Mouse (Mus musculus): ENCODE data around the gene Gm21915.

Gm21915 gene

DNA sequence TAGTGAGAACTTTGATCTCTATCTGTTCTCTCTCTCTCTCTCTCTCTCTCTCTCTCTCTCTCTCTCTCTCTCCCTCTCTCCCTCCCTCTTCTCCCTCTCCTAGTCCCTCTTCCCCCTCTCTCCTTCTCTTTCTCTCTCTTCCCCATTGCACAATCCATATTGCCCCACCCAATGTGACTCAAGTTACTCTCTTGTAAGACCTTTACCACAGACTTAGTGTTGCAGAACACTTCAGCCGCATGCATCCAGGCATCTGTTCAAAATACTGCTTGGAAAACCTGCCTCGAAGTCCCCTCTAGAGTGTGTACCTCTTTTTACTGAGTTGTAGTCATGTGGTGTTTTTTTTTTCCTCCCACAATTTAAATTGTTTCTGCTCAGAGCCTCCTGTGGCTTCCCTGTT is 29.1 kb upstream of the Gm21915 start:
- H3K36me3 ChIP-seq (ENCODE audit: control insufficient read depth, insufficient read depth, low read length, poor library complexity, severe bottlenecking): no peaks in the 10 kb centered on the region
- no peak for DNase-seq (ENCODE audit: low read depth, low spot score)
- no peaks in the 10 kb centered on the region for H3K27me3 ChIP-seq (ENCODE audit: control insufficient read depth, insufficient read depth, low read length, poor library complexity, severe bottlenecking)

DNA sequence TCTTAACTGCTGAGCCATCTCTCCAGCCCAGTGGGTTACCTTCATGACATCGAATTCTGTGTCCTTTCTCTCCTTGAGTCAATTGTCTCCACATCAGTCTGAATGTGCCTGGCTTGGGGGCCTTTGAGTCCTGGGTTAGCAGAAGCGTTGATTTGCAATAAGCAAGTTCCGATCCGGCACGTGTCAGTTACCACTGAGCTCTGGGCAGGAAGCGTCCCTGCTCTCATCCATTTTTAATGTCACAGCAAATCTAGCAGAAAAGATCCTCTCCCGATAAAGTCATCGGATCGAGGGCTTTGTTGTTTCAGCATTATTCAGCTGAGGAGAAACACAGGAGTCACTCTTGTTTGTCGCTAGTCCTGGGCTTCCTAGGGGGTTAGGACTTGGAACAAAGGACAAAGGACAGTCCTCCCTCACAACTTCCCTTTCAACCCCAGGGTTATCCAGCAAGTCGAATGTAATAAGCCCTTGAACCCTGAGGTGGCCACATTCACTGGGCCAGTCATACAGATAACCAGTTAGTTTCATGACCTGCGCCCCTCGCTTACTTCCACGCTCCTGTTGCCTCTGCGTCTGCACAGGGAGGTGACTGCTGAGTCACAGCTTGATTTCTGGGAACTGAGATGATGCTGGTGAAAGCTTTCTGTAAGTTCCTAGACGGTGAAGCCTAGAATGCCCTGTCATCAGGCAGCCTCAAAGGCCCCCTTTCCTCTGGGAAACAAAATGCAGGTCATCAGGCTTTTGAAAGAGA is 27.8 kb upstream of the Gm21915 start:
- no peak for DNase-seq (ENCODE audit: low read depth, low spot score)
- H3K27me3 ChIP-seq (ENCODE audit: control insufficient read depth, insufficient read depth, low read length, poor library complexity, severe bottlenecking): no peaks in the 10 kb centered on the region
- H3K36me3 ChIP-seq (ENCODE audit: control insufficient read depth, insufficient read depth, low read length, poor library complexity, severe bottlenecking): no peaks in the 10 kb centered on the region

DNA sequence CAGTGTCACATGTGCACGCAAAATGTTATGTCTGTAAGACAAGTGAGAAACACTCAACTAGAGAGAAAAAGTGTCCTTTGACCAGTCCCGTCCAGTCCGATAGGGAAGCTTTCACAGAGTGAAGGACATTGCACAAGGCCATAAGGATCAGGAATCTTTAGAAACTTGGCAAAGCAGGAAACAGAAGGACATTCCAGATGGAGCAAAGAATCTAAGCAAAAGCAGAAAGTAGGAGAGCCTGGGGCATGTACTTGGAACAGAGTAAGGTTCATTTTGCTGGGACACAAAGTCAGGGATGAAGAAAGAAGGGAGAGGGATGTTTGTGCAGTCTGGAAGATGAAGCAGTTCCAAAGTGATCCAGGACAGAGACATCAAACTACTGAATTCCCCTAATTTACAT is 21.0 kb upstream of the Gm21915 start:
- H3K27me3 ChIP-seq (ENCODE audit: control insufficient read depth, insufficient read depth, low read length, poor library complexity, severe bottlenecking): no peaks in the 10 kb centered on the region
- DNase-seq (ENCODE audit: low read depth, low spot score): no peak
- no peaks in the 10 kb centered on the region for H3K36me3 ChIP-seq (ENCODE audit: control insufficient read depth, insufficient read depth, low read length, poor library complexity, severe bottlenecking)

DNA sequence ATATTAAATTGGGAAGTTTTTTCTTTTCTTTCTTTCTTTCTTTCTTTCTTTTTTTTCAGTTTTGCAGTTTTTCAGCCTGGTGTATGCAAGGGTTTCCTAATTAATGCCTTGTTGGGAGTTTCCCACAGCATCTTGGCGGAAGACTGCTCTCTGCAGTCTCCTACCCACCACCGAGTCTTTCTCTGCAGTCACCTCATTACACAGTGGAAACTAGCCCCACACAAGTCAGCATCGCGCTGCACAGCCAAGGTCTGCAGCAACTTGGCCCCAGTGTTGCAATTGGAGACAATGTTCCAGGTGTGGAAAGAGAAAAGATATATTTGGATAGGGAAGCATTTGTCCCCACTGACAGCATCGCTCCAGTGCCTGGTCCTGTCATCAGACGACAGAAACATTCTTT is 20.4 kb upstream of the Gm21915 start:
- H3K36me3 ChIP-seq (ENCODE audit: control insufficient read depth, insufficient read depth, low read length, poor library complexity, severe bottlenecking): no peaks in the 10 kb centered on the region
- no peaks in the 10 kb centered on the region for H3K27me3 ChIP-seq (ENCODE audit: control insufficient read depth, insufficient read depth, low read length, poor library complexity, severe bottlenecking)
- no peak for DNase-seq (ENCODE audit: low read depth, low spot score)

DNA sequence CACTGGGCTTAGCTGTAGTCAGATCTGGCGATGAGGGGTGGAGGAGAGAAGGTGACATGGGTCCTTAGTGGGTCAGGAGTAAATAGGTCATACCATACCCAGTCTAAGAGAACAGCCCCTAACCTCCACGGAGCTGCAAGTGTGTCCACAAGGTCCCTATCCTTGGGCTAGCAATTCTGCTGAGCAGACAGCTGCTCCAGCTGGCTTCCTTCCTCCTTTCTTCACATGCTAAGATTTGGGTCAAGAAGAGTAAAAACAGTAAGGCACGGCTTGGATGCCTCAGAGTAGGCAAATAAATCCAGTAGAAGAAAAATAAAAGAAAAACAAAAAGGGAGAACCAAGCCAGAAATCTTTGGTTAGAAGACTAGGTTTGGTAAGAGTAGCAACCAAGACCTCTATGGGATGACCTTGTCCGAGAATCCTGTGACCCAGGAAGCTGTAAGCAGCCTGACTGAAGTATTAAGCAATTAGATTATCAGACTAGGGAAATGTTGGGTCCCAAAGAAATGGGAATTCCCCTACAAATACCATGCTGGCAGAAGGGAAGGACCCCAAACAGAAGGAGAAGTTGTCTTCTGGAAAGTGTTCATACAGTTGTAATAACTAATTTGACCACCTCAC is 19.1 kb upstream of the Gm21915 start:
- Histone ChIP-seq H3K27me3 (ENCODE audit: control insufficient read depth, insufficient read depth, low read length, poor library complexity, severe bottlenecking) (no peaks in the 10 kb centered on the region), H3K36me3 (ENCODE audit: control insufficient read depth, insufficient read depth, low read length, poor library complexity, severe bottlenecking) (no peaks in the 10 kb centered on the region)
- no peak for DNase-seq (ENCODE audit: low read depth, low spot score)

DNA sequence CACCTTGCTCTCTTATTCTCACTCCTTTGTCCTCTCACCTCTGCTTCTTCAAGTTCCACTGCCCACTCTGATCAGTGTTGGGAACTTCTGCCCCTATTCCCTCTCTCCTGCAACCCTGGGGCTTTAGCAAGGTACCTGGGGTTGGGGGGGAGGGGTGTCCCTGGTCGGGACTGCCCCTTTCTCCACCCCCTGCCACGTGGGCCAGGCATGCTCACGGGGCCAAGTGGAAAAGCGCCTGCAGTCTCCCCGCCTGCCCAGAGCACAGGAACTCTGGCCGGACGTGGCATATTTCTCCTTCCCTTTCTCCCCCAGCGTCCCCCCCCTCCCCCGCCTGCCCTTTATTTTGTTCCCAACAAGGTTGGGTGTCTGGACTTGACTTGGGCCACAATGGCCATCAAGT is 17.7 kb upstream of the Gm21915 start:
- Histone ChIP-seq H3K27me3 (ENCODE audit: control insufficient read depth, insufficient read depth, low read length, poor library complexity, severe bottlenecking) (no peaks in the 10 kb centered on the region), H3K36me3 (ENCODE audit: control insufficient read depth, insufficient read depth, low read length, poor library complexity, severe bottlenecking) (no peaks in the 10 kb centered on the region)
- no peak for DNase-seq (ENCODE audit: low read depth, low spot score)

DNA sequence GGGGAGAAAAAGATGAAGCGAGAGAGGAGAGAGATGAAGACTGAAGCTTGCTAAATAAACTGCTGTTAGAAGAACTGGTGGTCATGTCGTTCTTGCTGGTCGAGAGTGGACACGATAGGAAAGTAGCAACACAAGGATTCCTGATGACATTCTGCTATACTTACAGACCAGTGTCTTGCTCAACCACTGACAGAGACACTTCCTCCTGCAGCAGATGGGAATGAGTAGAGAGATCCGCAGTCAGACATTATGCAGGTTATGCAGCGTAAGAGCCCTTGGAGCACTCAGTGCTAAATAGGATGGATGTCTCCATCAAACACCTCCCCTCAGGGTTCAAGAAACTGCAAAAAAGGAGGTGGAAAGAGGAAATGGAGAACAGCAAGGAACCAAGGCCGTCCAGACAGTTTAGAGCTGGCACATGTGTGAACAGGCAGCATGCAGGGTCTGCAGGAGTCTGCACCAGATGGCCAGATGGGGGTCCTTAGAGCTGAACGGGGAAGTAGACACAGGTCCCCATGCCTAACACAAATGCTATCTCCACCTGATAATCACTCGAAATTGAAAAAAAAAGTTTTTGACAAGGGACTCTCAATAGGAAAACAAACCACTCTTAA is 4.1 kb upstream of the Gm21915 start:
- no peak for DNase-seq (ENCODE audit: low read depth, low spot score)
- H3K27me3 ChIP-seq (ENCODE audit: control insufficient read depth, insufficient read depth, low read length, poor library complexity, severe bottlenecking): no peaks in the 10 kb centered on the region
- no peaks in the 10 kb centered on the region for H3K36me3 ChIP-seq (ENCODE audit: control insufficient read depth, insufficient read depth, low read length, poor library complexity, severe bottlenecking)

DNA sequence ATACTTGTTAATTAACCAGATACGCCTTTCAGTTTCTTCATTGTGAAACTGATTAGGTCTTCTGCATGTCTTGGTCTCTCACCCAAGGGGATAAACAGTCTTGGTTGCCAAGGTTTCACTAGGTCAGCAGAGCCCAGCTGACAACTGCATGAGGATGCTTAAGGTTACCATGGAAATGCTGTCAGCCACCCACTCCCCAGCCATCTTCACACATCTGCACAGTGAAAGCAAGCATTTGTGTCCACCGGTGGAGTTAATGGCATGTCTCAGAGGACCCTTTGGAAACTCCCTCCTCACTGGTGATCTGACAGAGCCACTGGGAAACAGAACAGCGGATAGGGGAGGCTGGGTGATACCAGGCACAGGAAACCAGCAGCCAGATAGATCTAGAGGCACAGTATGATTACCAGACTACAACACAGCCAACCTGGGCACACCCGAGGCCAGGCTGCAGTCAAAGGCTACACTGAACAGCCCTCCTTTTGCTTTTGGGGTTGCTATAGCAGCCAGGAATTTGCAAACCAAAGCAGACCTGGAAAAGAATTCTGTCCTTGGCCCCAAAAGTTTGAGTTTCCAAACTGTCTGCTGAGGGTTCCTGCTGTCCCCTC is 1.0 kb downstream of the Gm21915 start:
- Histone ChIP-seq H3K27me3 (ENCODE audit: control insufficient read depth, insufficient read depth, low read length, poor library complexity, severe bottlenecking) (no peaks in the 10 kb centered on the region), H3K36me3 (ENCODE audit: control insufficient read depth, insufficient read depth, low read length, poor library complexity, severe bottlenecking) (no peaks in the 10 kb centered on the region)
- DNase-seq (ENCODE audit: low read depth, low spot score): no peak

DNA sequence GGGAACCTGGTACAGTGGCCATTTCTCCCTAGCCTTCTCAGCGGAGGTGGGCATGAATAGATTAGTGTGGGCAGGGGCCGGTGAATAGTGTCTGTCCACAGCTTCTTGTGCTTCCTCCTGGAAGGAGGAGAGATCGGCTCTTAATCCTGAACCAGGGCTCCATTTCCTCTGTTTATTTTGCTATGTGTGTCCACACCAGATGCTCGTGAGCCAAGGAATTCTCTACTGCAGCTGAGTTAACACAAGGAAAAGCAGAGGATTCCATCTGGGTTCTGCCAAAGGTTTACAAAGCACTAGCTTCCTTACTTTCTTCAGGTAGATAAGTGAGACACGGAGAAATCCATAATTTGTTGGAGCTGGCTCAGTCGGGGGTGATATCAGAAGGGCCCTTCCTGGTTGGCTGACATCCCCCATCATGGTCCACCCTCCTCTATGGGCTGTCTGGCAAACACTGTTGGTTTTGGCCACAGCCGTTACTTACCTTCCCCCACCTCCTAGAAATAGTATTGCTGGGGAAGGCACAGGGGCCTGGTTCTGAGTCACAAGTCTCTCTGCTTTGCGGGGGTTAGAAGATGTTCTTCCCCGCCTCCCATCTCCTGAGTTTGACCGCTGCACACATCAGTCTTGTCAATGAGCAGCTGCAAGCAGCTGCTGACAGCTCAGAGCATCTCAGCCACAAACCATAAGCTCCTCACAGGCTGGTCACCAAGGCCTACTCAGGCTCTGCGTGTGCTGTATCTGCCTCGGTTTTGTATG is 5.0 kb downstream of the Gm21915 start:
- Histone ChIP-seq H3K36me3 (ENCODE audit: control insufficient read depth, insufficient read depth, low read length, poor library complexity, severe bottlenecking) (no peaks in the 10 kb centered on the region), H3K27me3 (ENCODE audit: control insufficient read depth, insufficient read depth, low read length, poor library complexity, severe bottlenecking) (no peaks in the 10 kb centered on the region)
- DNase-seq (ENCODE audit: low read depth, low spot score): no peak

DNA sequence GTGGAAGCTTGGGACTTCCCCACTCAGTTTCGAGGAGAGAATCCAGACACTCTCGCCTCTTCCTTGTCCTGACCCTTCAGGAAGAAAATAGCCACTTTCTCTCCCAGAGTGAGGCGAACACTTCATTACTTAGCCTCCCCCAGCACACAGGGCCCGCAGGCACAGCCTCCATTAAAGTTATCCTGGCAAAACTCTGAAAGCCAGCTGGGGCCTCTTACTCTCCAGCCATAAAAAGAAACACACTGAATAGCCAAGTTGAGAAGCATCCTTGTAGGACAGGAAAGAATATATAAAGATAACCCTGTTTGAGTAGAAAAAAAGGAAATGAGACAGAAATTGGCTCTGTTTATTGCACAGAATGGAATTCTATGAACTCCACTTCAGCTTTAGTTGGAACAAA is 8.2 kb downstream of the Gm21915 start:
- Histone ChIP-seq H3K27me3 (ENCODE audit: control insufficient read depth, insufficient read depth, low read length, poor library complexity, severe bottlenecking) (no peaks in the 10 kb centered on the region), H3K36me3 (ENCODE audit: control insufficient read depth, insufficient read depth, low read length, poor library complexity, severe bottlenecking) (no peaks in the 10 kb centered on the region)
- DNase-seq (ENCODE audit: low read depth, low spot score): no peak

DNA sequence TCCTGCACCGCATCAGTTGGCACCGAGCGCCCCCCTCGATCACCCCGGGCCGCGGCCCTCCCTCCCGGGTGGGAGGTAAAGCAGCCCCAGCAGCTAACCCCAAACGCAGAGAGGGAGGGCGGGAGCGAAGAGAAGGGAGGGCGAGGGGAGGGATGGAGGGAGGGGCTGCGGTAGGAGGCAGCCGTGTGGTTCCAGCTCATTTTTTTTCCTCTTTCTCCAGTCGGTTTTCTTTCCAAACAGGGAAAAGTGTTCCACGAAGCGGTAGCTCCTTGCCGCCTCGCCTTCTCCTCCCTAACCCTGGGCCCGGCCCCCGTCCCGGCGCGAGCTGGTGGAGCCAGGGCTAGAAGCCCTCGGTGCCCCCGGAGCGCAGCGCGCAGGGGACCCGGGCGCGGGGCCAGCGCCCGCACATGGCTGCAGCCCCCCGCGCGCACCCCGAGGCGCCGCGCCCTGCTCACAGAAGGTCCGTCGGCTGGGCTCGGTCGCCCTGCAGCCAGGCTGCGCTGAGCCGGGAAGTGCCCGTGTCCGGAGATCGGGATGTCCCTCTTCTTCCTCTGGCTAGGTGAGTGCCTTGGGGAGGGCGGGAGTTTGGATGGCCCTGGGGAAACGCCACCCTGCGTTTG is 15.5 kb downstream of the Gm21915 start, which contains the start of gene Clmp:
TSS of gene Clmp (plus strand) at position 162 of the 620 bp plus-strand sequence.
- no peak for DNase-seq (ENCODE audit: low read depth, low spot score)
- Histone ChIP-seq H3K27me3 (ENCODE audit: control insufficient read depth, insufficient read depth, low read length, poor library complexity, severe bottlenecking) (no peaks in the 10 kb centered on the region; the same call in 1 of the 2 replicates), H3K36me3 (ENCODE audit: control insufficient read depth, insufficient read depth, low read length, poor library complexity, severe bottlenecking) (no peaks in the 10 kb centered on the region)

DNA sequence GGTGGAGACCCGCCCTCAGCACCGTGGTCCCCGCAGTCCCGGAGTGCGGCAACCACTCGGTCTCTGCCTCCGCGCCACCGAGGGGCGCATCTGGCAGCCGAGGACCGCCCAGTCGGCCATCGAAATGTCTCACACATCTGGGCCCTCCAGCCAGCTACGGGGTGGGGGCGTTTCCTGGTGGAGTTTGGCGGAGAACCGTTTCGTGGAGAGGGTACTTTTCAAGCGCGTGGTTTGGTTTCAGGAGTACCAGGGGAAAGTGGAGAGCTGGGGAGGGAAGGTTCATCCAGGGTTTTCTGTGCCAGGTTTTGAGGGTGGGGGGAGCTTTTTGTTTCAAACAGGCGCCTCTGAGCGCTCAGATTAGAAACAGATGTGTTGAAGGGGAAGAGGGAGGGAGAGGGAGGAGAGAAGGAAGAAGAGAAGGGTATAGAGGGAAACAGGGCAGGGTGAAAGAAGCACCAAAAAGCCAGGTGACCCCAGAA is 16.0 kb downstream of the Gm21915 start:
- DNase-seq (ENCODE audit: low read depth, low spot score): no peak
- Histone ChIP-seq H3K27me3 (ENCODE audit: control insufficient read depth, insufficient read depth, low read length, poor library complexity, severe bottlenecking) (no peaks in the 10 kb centered on the region; the same call in 1 of the 2 replicates), H3K36me3 (ENCODE audit: control insufficient read depth, insufficient read depth, low read length, poor library complexity, severe bottlenecking) (no peaks in the 10 kb centered on the region)

DNA sequence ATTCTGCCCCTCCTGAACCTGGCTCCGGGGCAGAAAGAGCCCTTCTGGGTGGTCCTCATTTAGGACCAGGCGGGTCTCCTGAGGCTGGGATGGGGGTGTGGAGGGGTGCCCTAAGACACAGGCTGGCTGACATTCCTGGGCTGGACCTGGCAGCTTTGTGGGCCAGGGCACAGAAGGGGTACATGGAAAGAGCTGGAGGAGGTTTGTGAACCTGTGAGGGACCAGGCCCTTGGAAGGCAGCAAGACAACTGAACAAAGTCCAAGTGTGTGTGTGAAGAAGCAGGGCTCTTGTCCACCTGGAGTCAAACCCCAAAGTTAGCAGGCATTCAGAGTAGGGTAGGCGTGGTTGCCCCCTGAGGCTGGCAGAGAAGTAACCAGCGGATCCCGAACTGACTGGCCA is 16.6 kb downstream of the Gm21915 start:
- Histone ChIP-seq H3K36me3 (ENCODE audit: control insufficient read depth, insufficient read depth, low read length, poor library complexity, severe bottlenecking) (no peaks in the 10 kb centered on the region), H3K27me3 (ENCODE audit: control insufficient read depth, insufficient read depth, low read length, poor library complexity, severe bottlenecking) (no peaks in the 10 kb centered on the region; the same call in 1 of the 2 replicates)
- DNase-seq (ENCODE audit: low read depth, low spot score): no peak

DNA sequence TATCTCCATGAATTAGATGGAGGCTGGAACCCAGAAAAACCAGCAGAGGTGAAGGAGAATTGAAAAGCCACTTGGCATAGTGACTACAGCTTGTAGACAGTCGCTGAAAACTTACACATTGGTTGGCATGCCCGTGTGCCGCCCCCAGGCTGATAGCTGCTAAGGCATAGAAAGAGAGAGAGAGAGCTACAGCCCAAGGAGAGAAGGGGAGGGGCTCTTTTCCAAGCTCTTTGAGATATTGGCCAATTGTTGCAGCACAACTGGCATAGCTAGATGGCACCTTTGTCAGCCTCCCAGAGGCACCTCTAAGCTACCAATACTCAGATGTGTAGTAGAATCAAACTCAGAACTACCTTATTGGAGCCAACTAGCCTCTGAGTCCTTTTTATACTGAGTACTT is 17.1 kb downstream of the Gm21915 start:
- H3K36me3 ChIP-seq (ENCODE audit: control insufficient read depth, insufficient read depth, low read length, poor library complexity, severe bottlenecking): no peaks in the 10 kb centered on the region

More for the DNA sequence above, 17.1 kb downstream of the Gm21915 start:
- no peak for DNase-seq (ENCODE audit: low read depth, low spot score)
- H3K27me3 ChIP-seq (ENCODE audit: control insufficient read depth, insufficient read depth, low read length, poor library complexity, severe bottlenecking): no peaks in the 10 kb centered on the region; the same call in 1 of the 2 replicates

All from splenic B cell, adult 2 months (primary cell).